Mouse (Mus musculus) cerebellum, adult 18-20 months (tissue): ENCODE results near the gene Plch2.

Experiments used
- DNase-seq, 2 experiments: peaks; one replicate each; pipeline ENCODE4 v3.0.0; 2021

The Plch2 gene

GRCm38 (mm10) chr4:154957289-154957993 is 99.1 kb downstream of the Plch2 start:
- DNase-seq: no peak

- no peak for DNase-seq
Measured at GRCm38 (mm10) chr4:154956604-154957003, 100.0 kb downstream of the Plch2 start.

DNA sequence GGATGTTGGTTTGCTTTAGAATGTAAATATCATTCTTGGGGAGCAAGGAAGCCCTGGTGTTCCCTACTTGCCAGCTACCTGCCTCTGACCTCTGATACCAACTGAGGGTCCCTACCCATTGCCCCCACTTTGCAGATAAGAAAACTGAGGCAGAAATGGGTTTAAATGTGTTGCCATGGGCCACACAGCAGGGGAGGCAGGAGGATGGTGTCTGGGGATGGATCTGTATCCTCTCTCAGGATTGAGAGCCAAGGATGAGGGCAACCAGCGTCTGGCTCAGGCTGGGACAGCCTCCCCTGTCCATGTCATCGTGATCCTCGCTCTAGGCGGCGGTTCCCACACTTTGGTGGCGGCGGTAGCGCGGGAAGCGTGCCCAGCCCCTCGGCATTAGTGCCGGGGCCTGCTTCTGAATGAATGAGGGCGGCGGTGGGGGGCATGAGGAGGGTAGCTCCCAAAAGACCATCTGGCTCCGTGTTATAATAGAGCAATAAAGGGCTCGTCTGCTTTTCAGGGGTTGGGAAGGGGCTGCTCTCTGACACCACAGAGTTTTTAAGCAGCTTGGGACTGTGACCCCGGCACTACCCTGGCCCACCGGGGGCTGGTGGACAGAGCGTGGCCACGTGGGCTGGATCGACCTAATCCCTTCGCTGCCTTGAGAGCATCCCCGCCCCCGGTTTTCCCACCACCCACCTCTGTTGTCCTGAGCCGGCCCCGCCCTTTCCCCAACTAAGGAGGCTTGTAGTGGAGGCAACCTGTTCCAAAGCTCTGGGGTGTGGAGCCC is 103.9 kb downstream of the Plch2 start:
- DNase-seq: no peak

GRCm38 (mm10) chr4:154949589-154949982 is 107.0 kb downstream of the Plch2 start:
- DNase-seq: no peak

GRCm38 (mm10) chr4:154948940-154949588 is 107.5 kb downstream of the Plch2 start:
- DNase-seq: no peak

- no peak for DNase-seq
Measured at GRCm38 (mm10) chr4:154948066-154948939, 108.3 kb downstream of the Plch2 start.

GRCm38 (mm10) chr4:154946319-154946718 is 110.3 kb downstream of the Plch2 start:
- DNase-seq: peak; percentile 57 to 76

GRCm38 (mm10) chr4:154944121-154944590 is 112.4 kb downstream of the Plch2 start:
- peak; percentile 80 to 92 for DNase-seq

GRCm38 (mm10) chr4:154943323-154944039 is 113.1 kb downstream of the Plch2 start:
- no peak for DNase-seq

DNA sequence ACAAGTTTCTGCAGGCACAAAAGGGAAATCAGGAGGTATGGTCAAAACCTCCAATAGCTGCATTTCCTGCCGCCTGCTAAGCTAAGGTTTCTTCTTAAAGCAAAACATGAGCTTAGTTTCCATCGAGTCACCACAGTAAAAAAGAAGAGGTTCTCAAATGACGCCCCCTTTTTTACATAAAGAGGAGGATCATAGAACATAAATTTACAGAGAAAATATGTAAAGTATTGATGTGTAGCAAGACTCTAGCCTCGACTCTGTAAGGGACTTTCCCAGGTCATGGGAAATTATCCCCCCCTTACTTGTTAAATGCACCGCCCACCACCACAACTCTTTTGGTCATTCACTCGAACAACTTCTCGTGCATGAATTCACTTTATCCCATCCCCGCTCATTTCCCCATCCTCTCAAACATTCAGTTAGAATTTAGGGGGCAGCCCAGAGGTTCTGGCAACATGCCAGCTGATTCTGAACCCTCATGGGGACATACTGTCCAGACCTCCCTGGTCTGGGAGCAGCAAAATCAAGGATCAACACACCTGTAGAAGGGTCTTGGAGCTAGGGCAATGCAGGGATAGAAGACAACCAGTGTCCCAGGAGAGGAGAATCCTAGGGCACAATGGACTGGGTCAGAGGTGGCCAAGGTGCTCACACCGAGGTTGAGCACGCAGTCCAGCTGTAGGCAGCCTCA is 113.8 kb downstream of the Plch2 start:
- DNase-seq: no peak

DNA sequence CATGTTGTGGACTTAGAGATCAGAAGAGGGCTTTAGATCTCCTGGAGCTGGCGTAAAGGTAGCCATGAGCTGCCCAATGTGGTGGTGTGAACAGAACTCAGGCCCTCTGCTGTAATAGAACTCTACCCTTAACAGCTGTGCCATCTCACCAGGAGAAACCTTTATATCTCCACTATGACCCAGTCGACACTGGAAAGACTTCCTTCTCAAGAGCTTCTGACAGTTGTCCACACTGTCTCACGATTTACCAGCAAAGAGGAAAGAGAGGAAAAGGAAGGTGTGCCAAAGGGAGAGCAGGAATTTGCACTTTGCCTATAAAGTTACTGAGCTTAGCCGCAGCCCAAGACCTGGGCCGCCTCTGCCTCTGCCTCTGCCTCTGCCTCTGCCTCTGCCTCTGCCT is 114.8 kb downstream of the Plch2 start:
- no peak for DNase-seq

GRCm38 (mm10) chr4:154940156-154940555 is 116.4 kb downstream of the Plch2 start:
- DNase-seq: no peak

DNA sequence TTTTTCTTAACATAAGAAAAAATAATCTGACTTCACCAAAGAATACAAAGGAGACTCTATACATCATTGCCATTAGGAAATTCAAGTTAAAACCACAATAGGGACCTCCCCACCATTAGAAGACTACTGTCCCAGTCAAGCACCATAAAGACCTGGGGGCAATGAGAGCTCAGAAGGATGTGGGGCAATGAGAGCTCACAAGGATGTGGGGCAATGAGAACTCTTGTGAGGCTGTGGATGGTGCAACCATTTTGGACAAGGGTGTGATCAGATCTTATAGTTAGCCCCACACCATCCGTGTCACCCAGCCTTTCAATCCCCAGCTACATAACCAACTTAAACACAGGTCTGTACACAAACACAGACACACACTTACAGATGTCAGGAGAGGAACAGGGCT is 118.8 kb downstream of the Plch2 start:
- no peak for DNase-seq

GRCm38 (mm10) chr4:154936542-154937255 is 119.9 kb downstream of the Plch2 start:
- DNase-seq: no peak

- no peak for DNase-seq
Measured at GRCm38 (mm10) chr4:154935788-154936187, 120.8 kb downstream of the Plch2 start.

GRCm38 (mm10) chr4:154934800-154935199 is 121.8 kb downstream of the Plch2 start:
- DNase-seq: no peak

GRCm38 (mm10) chr4:154933306-154933907 is 123.2 kb downstream of the Plch2 start:
- DNase-seq: no peak
